Mouse (Mus musculus): ENCODE measurements around the gene Majin.

DNA sequence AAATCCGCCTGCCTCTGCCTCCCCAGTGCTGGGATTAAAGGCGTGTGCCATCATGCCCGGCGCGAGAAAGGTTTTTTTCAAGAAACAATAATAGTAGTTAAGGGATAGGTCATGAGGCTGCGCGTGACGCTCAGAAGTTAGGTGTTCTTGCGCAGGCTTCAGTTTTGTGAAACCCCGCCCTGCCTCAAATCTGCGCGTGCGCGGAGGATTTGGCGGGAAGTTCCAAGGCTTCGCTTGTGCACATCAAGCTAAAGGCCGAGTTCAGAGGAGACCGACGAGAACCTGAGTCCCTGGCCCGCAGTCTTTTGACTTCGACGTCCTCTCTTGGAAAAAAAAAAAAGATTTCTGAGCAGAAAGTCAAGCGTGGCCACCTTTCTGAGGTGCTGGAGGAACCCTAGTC lies at the start of gene Majin:
- TF ChIP-seq GATA1 (IDR thresholded peaks at IDR 0.05; ENCODE audit: borderline replicate concordance, low read length), result no peak
- no peak for TF ChIP-seq FLI1 (IDR thresholded peaks at IDR 0.05; ENCODE audit: low read length)

Measured in megakaryocyte, embryonic 14.5 days (primary cell).